Mouse (Mus musculus): ENCODE results near the gene Lgals7. TPM values are rescaled to one million over a fixed set of nuclear protein-coding genes. Genes with fewer than 3 reads are reported as not detected.

The Lgals7 gene
- polyA plus RNA-seq, 1 experiment, result not detected

GRCm38 (mm10) chr7:28902809-28903208, 39.2 kb downstream of the Lgals7 start:
- Histone ChIP-seq H3K4me3 (replicated peaks; ENCODE audit: control insufficient read depth, low read depth, low read length) (no peak overlapping the region), H3K27ac (ENCODE audit: control insufficient read depth, insufficient read depth, low read depth, low read length, poor library complexity) (no peak overlapping the region), H3K4me1 (ENCODE audit: control insufficient read depth, insufficient read depth, low read length) (no peaks in the 10 kb centered on the region)
- no peak for TF ChIP-seq CTCF (IDR thresholded peaks at IDR 0.05; ENCODE audit: control insufficient read depth, insufficient read depth, low read length)
- TF ChIP-seq POLR2A (IDR thresholded peaks at IDR 0.05; ENCODE audit: borderline replicate concordance, control insufficient read depth, low read depth, low read length), result no peak
- 88% methylated on average over 3 of the region's 3 CpGs for WGBS

GRCm38 (mm10) chr7:28903778-28904177, 40.1 kb downstream of the Lgals7 start:
- no peaks in the 10 kb centered on the region for H3K4me1 ChIP-seq (ENCODE audit: control insufficient read depth, insufficient read depth, low read length)
- TF ChIP-seq CTCF (IDR thresholded peaks at IDR 0.05; ENCODE audit: control insufficient read depth, insufficient read depth, low read length) (no peak), POLR2A (IDR thresholded peaks at IDR 0.05; ENCODE audit: borderline replicate concordance, control insufficient read depth, low read depth, low read length) (no peak)
- H3K4me3 ChIP-seq (replicated peaks; ENCODE audit: control insufficient read depth, low read depth, low read length), result no peak overlapping the region
- H3K27ac ChIP-seq (ENCODE audit: control insufficient read depth, insufficient read depth, low read depth, low read length, poor library complexity), result no peak overlapping the region
- 90% methylated on average over 10 of the region's 10 CpGs for WGBS

DNA sequence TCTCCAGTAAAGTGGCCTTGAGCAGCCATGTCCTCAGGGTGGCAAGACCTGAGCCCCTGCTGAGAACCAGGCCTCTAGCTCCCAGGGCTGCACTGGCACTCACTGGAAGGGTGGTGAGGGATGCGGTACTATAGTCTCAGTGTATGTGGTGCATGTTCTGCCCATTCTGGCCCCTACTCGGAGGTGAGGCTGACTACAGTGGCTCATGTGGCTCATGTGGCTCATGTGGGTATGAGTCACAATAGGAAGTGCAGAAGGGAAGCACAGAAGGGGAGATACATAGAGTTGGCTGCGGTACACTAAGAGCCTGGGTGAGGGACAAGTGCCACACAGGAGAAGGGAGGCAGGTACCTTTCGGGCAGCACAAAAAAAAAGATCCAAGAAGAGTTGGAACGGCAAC, 43.5 kb downstream of the Lgals7 start:
- TF ChIP-seq POLR2A (IDR thresholded peaks at IDR 0.05; ENCODE audit: borderline replicate concordance, control insufficient read depth, low read depth, low read length) (no peak), CTCF (IDR thresholded peaks at IDR 0.05; ENCODE audit: control insufficient read depth, insufficient read depth, low read length) (no peak)
- no peak overlapping the region for H3K4me3 ChIP-seq (replicated peaks; ENCODE audit: control insufficient read depth, low read depth, low read length)
- H3K4me1 ChIP-seq (ENCODE audit: control insufficient read depth, insufficient read depth, low read length), result no peaks in the 10 kb centered on the region
- WGBS, result 77% methylated on average over 5 of the region's 5 CpGs
- H3K27ac ChIP-seq (ENCODE audit: control insufficient read depth, insufficient read depth, low read depth, low read length, poor library complexity), result no peak overlapping the region

DNA sequence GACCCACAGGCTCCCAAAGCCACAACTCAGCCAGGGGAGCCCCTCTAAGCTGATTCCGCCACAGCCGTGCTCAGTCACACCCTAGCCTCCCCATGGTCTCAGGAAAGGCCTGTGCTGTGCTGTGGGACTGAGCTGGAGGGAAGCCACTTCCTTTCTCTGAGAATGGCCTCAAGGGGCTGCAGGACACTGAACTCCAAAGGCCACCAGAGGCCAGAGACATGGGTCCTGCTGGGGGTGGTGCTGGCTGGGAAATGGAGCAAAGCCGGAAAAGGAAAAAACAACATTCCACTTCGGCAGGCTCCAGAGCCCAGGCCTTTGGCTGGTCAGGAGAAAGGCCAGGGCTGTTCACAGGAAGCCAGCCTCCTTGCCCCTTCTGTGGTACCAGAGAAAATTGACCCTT, 48.0 kb downstream of the Lgals7 start:
- Histone ChIP-seq H3K4me3 (replicated peaks; ENCODE audit: control insufficient read depth, low read depth, low read length) (no peak overlapping the region), H3K4me1 (ENCODE audit: control insufficient read depth, insufficient read depth, low read length) (no peaks in the 10 kb centered on the region), H3K27ac (ENCODE audit: control insufficient read depth, insufficient read depth, low read depth, low read length, poor library complexity) (no peak overlapping the region)
- TF ChIP-seq CTCF (IDR thresholded peaks at IDR 0.05; ENCODE audit: control insufficient read depth, insufficient read depth, low read length) (no peak), POLR2A (IDR thresholded peaks at IDR 0.05; ENCODE audit: borderline replicate concordance, control insufficient read depth, low read depth, low read length) (no peak)
- WGBS, result 87% methylated on average over 4 of the region's 4 CpGs

DNA sequence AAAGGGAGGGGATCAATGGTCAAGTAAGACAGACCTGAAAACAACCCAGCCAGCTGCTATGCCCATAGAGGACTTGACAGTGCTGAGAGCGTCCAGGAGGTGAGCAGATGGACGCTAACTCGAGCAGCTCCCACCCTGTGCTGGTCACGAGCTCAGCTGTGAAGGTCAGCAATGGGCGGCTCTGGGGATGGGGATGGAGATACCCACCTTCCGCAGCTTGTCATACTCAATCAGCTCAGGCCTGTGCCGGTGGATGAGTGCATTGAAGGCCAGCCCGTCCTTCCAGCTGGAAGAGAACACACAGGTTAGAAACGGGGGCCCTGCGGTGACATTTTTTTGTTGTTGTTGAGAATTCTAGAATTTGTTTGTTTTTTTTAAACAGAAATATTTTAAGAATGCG, 49.5 kb downstream of the Lgals7 start:
- H3K27ac ChIP-seq (ENCODE audit: control insufficient read depth, insufficient read depth, low read depth, low read length, poor library complexity), result no peak overlapping the region
- WGBS, result 94% methylated on average over 11 of the region's 11 CpGs
- H3K4me3 ChIP-seq (replicated peaks; ENCODE audit: control insufficient read depth, low read depth, low read length), result no peak overlapping the region
- TF ChIP-seq CTCF (IDR thresholded peaks at IDR 0.05; ENCODE audit: control insufficient read depth, insufficient read depth, low read length) (no peak), POLR2A (IDR thresholded peaks at IDR 0.05; ENCODE audit: borderline replicate concordance, control insufficient read depth, low read depth, low read length) (no peak)
- no peaks in the 10 kb centered on the region for H3K4me1 ChIP-seq (ENCODE audit: control insufficient read depth, insufficient read depth, low read length)

Other genes starting within 250 kb of the Lgals7 start
- not detected in 2 replicates for gene Acp7, start 232.5 kb upstream of the Lgals7 start, polyA plus RNA-seq (2011; ENCODE audit: insufficient read depth, insufficient read length, low replicate concordance, missing spikeins)
- gene Fbxo27, start 171.0 kb upstream of the Lgals7 start, polyA plus RNA-seq (2011; ENCODE audit: insufficient read depth, insufficient read length, low replicate concordance, missing spikeins), result 1.5 TPM in 1 of 2 replicates, not detected in the other
- 1.4 and 3.3 TPM in 2 replicates for gene Fbxo17, start 147.0 kb upstream of the Lgals7 start, polyA plus RNA-seq (2011; ENCODE audit: insufficient read depth, insufficient read length, low replicate concordance, missing spikeins)
- 46.5 and 85.1 TPM in 2 replicates for gene Mrps12, start 122.0 kb upstream of the Lgals7 start, polyA plus RNA-seq (2011; ENCODE audit: insufficient read depth, insufficient read length, low replicate concordance, missing spikeins)
- 7.3 and 11.9 TPM in 2 replicates for gene Sars2, start 121.9 kb upstream of the Lgals7 start, polyA plus RNA-seq (2011; ENCODE audit: insufficient read depth, insufficient read length, low replicate concordance, missing spikeins)
- not detected in 2 replicates for gene Ccer2, start 107.7 kb upstream of the Lgals7 start, polyA plus RNA-seq (2011; ENCODE audit: insufficient read depth, insufficient read length, low replicate concordance, missing spikeins)
- 18.7 and 28.3 TPM in 2 replicates for gene Sirt2, start 97.1 kb upstream of the Lgals7 start, polyA plus RNA-seq (2011; ENCODE audit: insufficient read depth, insufficient read length, low replicate concordance, missing spikeins)
- gene Nfkbib, start 96.3 kb upstream of the Lgals7 start, polyA plus RNA-seq (2011; ENCODE audit: insufficient read depth, insufficient read length, low replicate concordance, missing spikeins), result 7.9 and 12.1 TPM in 2 replicates
- gene Rinl, start 74.9 kb upstream of the Lgals7 start, polyA plus RNA-seq (2011; ENCODE audit: insufficient read depth, insufficient read length, low replicate concordance, missing spikeins), result 29.1 and 94.3 TPM in 2 replicates
- 274 and 541 TPM in 2 replicates for gene Hnrnpl, start 55.3 kb upstream of the Lgals7 start, polyA plus RNA-seq (2011; ENCODE audit: insufficient read depth, insufficient read length, low replicate concordance, missing spikeins)
- 64.4 and 98.5 TPM in 2 replicates for gene Ech1, start 38.6 kb upstream of the Lgals7 start, polyA plus RNA-seq (2011; ENCODE audit: insufficient read depth, insufficient read length, low replicate concordance, missing spikeins)
- 31.4 and 67.1 TPM in 2 replicates for gene Lgals4, start 30.0 kb upstream of the Lgals7 start, polyA plus RNA-seq (2011; ENCODE audit: insufficient read depth, insufficient read length, low replicate concordance, missing spikeins)
- gene Capn12, start 17.6 kb downstream of the Lgals7 start, polyA plus RNA-seq (2011; ENCODE audit: insufficient read depth, insufficient read length, low replicate concordance, missing spikeins), result not detected in 2 replicates
- 60.5 and 66.0 TPM in 2 replicates for gene Actn4, start 98.5 kb downstream of the Lgals7 start, polyA plus RNA-seq (2011; ENCODE audit: insufficient read depth, insufficient read length, low replicate concordance, missing spikeins)
- 184 and 225 TPM in 2 replicates for gene Eif3k, start 118.0 kb downstream of the Lgals7 start, polyA plus RNA-seq (2011; ENCODE audit: insufficient read depth, insufficient read length, low replicate concordance, missing spikeins)
- 43.0 and 111 TPM in 2 replicates for gene Map4k1, start 118.2 kb downstream of the Lgals7 start, polyA plus RNA-seq (2011; ENCODE audit: insufficient read depth, insufficient read length, low replicate concordance, missing spikeins)

Measured in bone marrow, adult 2 months (tissue).